Mouse (Mus musculus): ENCODE data around the gene Otud5. TPM values are rescaled to one million over a fixed set of nuclear protein-coding genes. Genes with fewer than 3 reads are reported as not detected.

The Otud5 gene
- polyA plus RNA-seq, 1 experiment from 2014 or later: 43.7 TPM

DNA sequence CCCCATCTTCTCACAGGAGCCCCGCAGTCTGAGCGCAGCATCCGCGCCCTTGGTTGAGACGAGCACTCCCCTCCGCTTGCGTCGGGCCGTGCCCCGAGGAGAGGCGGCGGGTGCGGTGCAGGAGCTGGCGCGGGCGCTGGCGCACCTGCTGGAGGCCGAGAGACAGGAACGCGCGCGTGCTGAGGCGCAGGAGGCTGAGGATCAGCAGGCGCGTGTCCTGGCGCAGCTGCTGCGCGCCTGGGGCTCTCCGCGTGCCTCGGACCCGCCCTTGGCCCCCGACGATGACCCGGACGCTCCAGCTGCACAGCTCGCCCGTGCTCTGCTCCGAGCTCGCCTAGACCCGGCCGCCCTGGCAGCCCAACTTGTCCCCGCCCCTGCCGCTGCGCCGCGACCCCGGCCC, 80.9 kb downstream of the Otud5 start:
- H3K4me3 ChIP-seq: peak overlapping the region; percentile 25
- no peak overlapping the region for H3K9ac ChIP-seq
- peaks cover 9% of the 10 kb centered on the region for H3K4me1 ChIP-seq
- peaks cover 62% of the 10 kb centered on the region for H3K27me3 ChIP-seq
- H3K36me3 ChIP-seq: no peaks in the 10 kb centered on the region
- peak overlapping the region; percentile 45 for H3K4me2 ChIP-seq
- WGBS: 17% methylated on average over 46 of the region's 48 CpGs
- no peak overlapping the region for H3K27ac ChIP-seq
- H3K9me3 ChIP-seq: no peaks in the 10 kb centered on the region
- ATAC-seq (ENCODE audit: insufficient number of reproducible peaks, low FRiP score, low TSS enrichment, low read depth): no peak

MicroRNA genes within 50 kb of the gene (microRNA counts, 519-probe panel; counts per million panel counts)
- microRNA mmu-miR-1198: 2,440 counts per million, percentile 50 among the panel's probes with 10 or more counts

Small RNAs within 50 kb of the gene (microRNA-seq; reads per million reads assigned to microRNA genes)
- gene Mir1198: 25.8 reads per million, percentile 34 among the genes with 10 or more reads in this experiment

Other genes with a start within 250 kb of the Otud5 start
- gene Ccdc22, start 235.8 kb upstream of the Otud5 start, polyA plus RNA-seq (2015; fragmentation: Nextera tagmentation; extraction: Ambion mirVana): 27.8 and 28.4 TPM in 2 replicates
- gene Cacna1f, start 234.3 kb upstream of the Otud5 start, polyA plus RNA-seq (2015; fragmentation: Nextera tagmentation; extraction: Ambion mirVana): 0.05 and 0.07 TPM in 2 replicates
- gene Syp, start 202.9 kb upstream of the Otud5 start, polyA plus RNA-seq (2015; fragmentation: Nextera tagmentation; extraction: Ambion mirVana): 1.4 and 1.7 TPM in 2 replicates
- 17.7 and 18.1 TPM in 2 replicates for gene Prickle3, start 184.1 kb upstream of the Otud5 start, polyA plus RNA-seq (2015; fragmentation: Nextera tagmentation; extraction: Ambion mirVana)
- 205 and 217 TPM in 2 replicates for gene Plp2, start 170.0 kb upstream of the Otud5 start, polyA plus RNA-seq (2015; fragmentation: Nextera tagmentation; extraction: Ambion mirVana)
- gene Magix, start 160.1 kb upstream of the Otud5 start, polyA plus RNA-seq (2015; fragmentation: Nextera tagmentation; extraction: Ambion mirVana): 0.47 and 1.1 TPM in 2 replicates
- gene Gpkow, start 144.2 kb upstream of the Otud5 start, polyA plus RNA-seq (2015; fragmentation: Nextera tagmentation; extraction: Ambion mirVana): 36.6 and 40.3 TPM in 2 replicates
- 39.2 and 41.0 TPM in 2 replicates for gene Wdr45, start 127.0 kb upstream of the Otud5 start, polyA plus RNA-seq (2015; fragmentation: Nextera tagmentation; extraction: Ambion mirVana)
- 0.20 TPM in 1 of 2 replicates, not detected in the other for gene Gm45208, start 119.1 kb upstream of the Otud5 start, polyA plus RNA-seq (2015; fragmentation: Nextera tagmentation; extraction: Ambion mirVana)
- gene Praf2, start 112.9 kb upstream of the Otud5 start, polyA plus RNA-seq (2015; fragmentation: Nextera tagmentation; extraction: Ambion mirVana): 80.8 and 86.1 TPM in 2 replicates
- gene Ccdc120, start 90.5 kb upstream of the Otud5 start, polyA plus RNA-seq (2015; fragmentation: Nextera tagmentation; extraction: Ambion mirVana): 14.9 and 21.8 TPM in 2 replicates
- 30.5 and 31.9 TPM in 2 replicates for gene Tfe3, start 78.8 kb upstream of the Otud5 start, polyA plus RNA-seq (2015; fragmentation: Nextera tagmentation; extraction: Ambion mirVana)
- 37.8 and 40.3 TPM in 2 replicates for gene Gripap1, start 51.6 kb upstream of the Otud5 start, polyA plus RNA-seq (2015; fragmentation: Nextera tagmentation; extraction: Ambion mirVana)
- gene Kcnd1, start 19.1 kb upstream of the Otud5 start, polyA plus RNA-seq (2015; fragmentation: Nextera tagmentation; extraction: Ambion mirVana): 1.3 TPM in 2 replicates
- 4.8 and 5.1 TPM in 2 replicates for gene Pim2, start 36.9 kb downstream of the Otud5 start, polyA plus RNA-seq (2015; fragmentation: Nextera tagmentation; extraction: Ambion mirVana)
- gene Slc35a2, start 42.7 kb downstream of the Otud5 start, polyA plus RNA-seq (2015; fragmentation: Nextera tagmentation; extraction: Ambion mirVana): 64.5 and 70.0 TPM in 2 replicates
- gene Pqbp1, start 57.9 kb downstream of the Otud5 start, polyA plus RNA-seq (2015; fragmentation: Nextera tagmentation; extraction: Ambion mirVana): 117 and 124 TPM in 2 replicates
- gene Timm17b, start 58.0 kb downstream of the Otud5 start, polyA plus RNA-seq (2015; fragmentation: Nextera tagmentation; extraction: Ambion mirVana): 157 and 170 TPM in 2 replicates
- not detected in 2 replicates for gene Gm10491, start 66.5 kb downstream of the Otud5 start, polyA plus RNA-seq (2015; fragmentation: Nextera tagmentation; extraction: Ambion mirVana)
- not detected in 2 replicates for gene Gm10490, start 68.2 kb downstream of the Otud5 start, polyA plus RNA-seq (2015; fragmentation: Nextera tagmentation; extraction: Ambion mirVana)
- 0.63 and 1.2 TPM in 2 replicates for gene Pcsk1n, start 78.5 kb downstream of the Otud5 start, polyA plus RNA-seq (2015; fragmentation: Nextera tagmentation; extraction: Ambion mirVana)
- gene Eras, start 87.2 kb downstream of the Otud5 start, polyA plus RNA-seq (2015; fragmentation: Nextera tagmentation; extraction: Ambion mirVana): not detected in 2 replicates
- 25.3 and 27.0 TPM in 2 replicates for gene Hdac6, start 106.5 kb downstream of the Otud5 start, polyA plus RNA-seq (2015; fragmentation: Nextera tagmentation; extraction: Ambion mirVana)
- 2.1 and 2.9 TPM in 2 replicates for gene Gata1, start 136.7 kb downstream of the Otud5 start, polyA plus RNA-seq (2015; fragmentation: Nextera tagmentation; extraction: Ambion mirVana)
- gene Glod5, start 177.1 kb downstream of the Otud5 start, polyA plus RNA-seq (2015; fragmentation: Nextera tagmentation; extraction: Ambion mirVana): not detected in 2 replicates
- 47.3 and 48.7 TPM in 2 replicates for gene Suv39h1, start 233.4 kb downstream of the Otud5 start, polyA plus RNA-seq (2015; fragmentation: Nextera tagmentation; extraction: Ambion mirVana)
- gene Was, start 249.1 kb downstream of the Otud5 start, polyA plus RNA-seq (2015; fragmentation: Nextera tagmentation; extraction: Ambion mirVana): 0.97 and 1.00 TPM in 2 replicates

Measured in limb, embryonic 15.5 days (tissue).